Mouse (Mus musculus) T-helper 2 cell (primary cell): Measurements from ENCODE around the gene Tacstd2.
"Not testable (repeated sequence)": the region's sequence is repeated elsewhere in the genome, so short reads cannot be mapped to it uniquely, and the experiment has no call there.

ENCODE experiments used
- in situ Hi-C: fragments of 300-600 bp; cut with MboI, MseI; formaldehyde crosslinking; loops from one replicate; pipeline ENCODE4 v1.15.1; 2025; ENCODE audit warnings: high pct_unique_total_duplicates

Tacstd2 gene

GRCm38 (mm10) chr6:67535777-67536054 is at the start of gene Tacstd2:
Tacstd2 (minus strand) TSS chr6:67535796.
- in situ Hi-C loops: no loop called here

- in situ Hi-C loops: no loop called here
Observed at GRCm38 (mm10) chr6:67566270-67566669, 30.7 kb upstream of the Tacstd2 start.

- in situ Hi-C loops: no loop called here
Observed at GRCm38 (mm10) chr6:67555376-67555775, 19.8 kb upstream of the Tacstd2 start.

GRCm38 (mm10) chr6:67549550-67549949 is 14.0 kb upstream of the Tacstd2 start:
- in situ Hi-C loops: no loop called here

DNA sequence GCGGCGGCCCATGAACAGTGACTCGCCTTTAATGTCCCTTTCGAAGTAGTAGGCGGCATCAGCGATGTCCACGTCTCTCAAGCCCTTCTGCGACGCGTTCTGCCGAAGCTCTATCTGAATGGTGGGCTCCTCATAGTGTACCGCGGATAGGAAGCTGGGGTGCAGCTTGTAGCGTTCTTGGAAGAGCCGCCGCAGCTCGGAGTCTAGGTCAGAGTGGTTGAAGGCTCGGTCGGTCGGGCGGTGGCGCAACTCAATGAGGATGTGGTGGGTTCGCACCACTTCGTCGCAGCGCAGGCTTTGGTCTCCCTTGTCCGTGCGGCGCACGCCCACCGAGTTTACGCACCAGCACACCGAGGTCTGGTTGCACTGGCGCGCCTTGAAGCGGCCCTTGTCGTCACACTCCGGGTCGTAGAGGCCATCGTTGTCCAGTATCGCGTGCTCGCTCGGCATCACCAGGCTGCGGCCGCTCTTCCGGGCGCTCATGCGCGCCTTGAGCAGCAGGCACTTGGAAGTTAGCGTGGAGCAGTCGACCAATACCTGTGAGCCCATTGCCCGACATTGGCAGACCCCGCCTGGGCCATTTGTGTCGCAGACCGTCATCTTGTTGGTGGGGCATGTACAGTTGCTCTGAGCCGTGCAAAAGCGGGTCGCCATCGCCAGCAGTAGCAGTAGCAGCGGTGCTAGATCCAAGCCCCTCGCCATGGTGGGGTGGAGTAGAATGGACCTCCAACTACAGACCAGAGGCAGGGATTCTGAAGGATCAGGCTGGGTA is 405 bp downstream of the Tacstd2 start:
- in situ Hi-C loops: no loop called here

DNA sequence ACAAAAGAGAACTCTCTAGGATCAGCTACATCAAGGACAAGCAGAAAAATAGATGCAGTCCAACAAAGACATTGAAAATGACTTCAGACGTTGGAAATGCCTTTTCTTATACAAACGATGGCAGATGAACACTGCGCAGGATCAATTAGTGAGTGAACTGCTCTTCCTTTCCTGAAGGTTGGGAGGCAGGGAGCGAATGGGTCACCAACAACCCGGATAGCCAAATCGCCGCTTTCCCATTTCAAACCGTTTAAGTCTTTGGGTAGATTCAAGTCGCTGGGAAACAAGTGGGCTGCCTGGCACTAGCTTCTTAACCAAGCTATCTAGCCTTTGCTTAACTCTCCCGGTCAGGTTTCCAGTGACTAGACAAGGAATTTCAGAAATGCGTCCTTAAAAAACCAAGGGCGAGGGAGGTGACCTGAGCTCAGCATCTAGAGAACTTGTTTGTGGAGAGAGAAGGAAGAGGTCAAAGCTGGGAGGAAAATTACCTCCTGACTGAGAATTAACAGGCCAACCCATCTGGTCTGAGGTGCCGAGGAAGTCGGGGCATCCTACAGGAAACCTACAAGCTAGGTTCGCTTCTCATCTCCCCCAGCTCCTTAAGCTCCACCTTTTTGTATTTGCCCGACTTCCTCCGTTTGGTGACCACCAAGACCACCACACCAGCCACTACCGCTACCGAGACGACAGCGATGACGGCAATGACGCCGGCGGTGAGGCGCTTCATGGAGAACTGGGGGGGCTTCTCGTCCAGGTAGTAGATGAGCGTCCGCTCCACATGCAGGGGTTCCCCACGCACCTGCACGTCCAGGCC is 1.2 kb downstream of the Tacstd2 start:
- in situ Hi-C loops: no loop called here

GRCm38 (mm10) chr6:67532665-67533440 is 2.7 kb downstream of the Tacstd2 start:
- in situ Hi-C loops: no loop called here

GRCm38 (mm10) chr6:67531822-67532162 is 3.8 kb downstream of the Tacstd2 start:
- in situ Hi-C loops: no loop called here

GRCm38 (mm10) chr6:67530992-67531821 is 4.4 kb downstream of the Tacstd2 start:
- in situ Hi-C loops: no loop called here

DNA sequence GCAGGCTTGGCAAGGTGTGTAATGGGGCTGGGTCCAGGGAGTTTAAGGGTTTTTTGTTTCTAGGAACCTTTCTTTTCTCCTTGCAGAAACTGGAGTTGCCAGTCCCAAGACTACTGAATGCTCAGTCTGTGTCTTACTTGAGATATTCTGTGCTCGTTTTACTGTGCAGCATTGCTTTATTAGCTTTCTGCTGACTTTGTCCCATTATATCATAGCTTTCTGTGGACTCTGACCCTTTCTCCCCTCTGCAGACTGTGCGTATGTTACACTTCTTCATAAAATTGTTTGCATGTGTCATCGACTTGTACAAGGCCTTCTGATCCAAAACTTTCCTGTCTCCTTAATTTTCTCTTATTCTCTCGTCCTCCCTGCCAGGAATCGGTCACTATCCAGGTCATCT is 9.2 kb downstream of the Tacstd2 start:
- in situ Hi-C loops: loop anchor here (5.0 kb wide), 1 partner anchor 49 kb away; no protein-coding TSS in a partner anchor

- in situ Hi-C loops: no loop called here
Observed at GRCm38 (mm10) chr6:67510752-67511151, 24.8 kb downstream of the Tacstd2 start.

- in situ Hi-C loops: not testable (repeated sequence)
Observed at GRCm38 (mm10) chr6:67501938-67502337, 33.7 kb downstream of the Tacstd2 start.

GRCm38 (mm10) chr6:67491755-67492154 is 43.8 kb downstream of the Tacstd2 start, which contains the start of gene Il23r:
Il23r (minus strand) TSS chr6:67491855.
- in situ Hi-C loops: no loop called here
